Mouse (Mus musculus) MN1 (cell line): ENCODE measurements around the gene Fst.

ENCODE experiments used
- DNase-seq: peaks from one replicate; pipeline ENCODE4 v3.0.0-alpha.2; 2016; ENCODE audit warnings: low spot score

The Fst gene

GRCm38 (mm10) chr13:114458886-114459700, at the start of gene Fst:
Gene Fst (minus strand): TSS chr13:114458951.
- DNase-seq, result peak; percentile 38

DNA sequence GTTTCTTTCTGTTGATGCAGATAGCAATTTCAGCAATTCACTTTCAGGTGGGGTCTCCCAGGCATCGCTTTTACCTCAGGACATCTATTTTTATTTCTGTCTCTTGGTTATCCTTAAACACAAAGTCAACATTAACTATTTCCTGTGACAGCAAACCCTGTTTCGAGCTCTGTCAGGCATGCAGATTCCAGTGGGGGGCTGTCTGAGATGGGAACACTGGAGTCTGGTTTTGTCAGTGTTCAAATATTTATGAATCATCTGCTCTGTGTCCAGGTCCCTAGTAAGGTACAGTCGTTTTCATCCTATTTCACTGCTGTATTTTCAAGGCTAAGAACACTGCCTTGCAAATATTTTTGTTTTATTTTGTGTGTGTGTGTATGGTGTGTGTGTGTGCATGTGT, 35.1 kb upstream of the Fst start:
- DNase-seq, result no peak

- no peak for DNase-seq
Measured at GRCm38 (mm10) chr13:114488178-114488577, 29.4 kb upstream of the Fst start.

- DNase-seq, result no peak
Measured at GRCm38 (mm10) chr13:114478329-114478728, 19.6 kb upstream of the Fst start.

DNA sequence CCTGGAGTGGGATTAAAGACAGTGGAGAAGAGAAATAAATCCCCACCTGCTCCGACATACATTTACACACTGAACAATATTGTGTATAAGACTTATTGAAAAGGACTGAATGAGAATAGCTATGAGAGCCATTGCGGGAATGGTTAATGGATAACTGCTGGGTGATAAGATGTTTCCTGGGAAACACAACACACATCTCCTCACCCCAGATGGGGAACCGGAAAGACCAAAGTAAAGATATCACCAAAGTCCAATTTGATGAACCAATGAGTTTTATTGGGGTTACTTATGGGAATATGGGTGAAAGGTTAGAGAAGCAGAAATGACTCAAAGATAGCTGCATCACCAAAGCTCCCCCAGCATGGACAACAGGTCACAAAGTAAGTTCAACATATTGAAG, 11.2 kb upstream of the Fst start:
- DNase-seq, result no peak

GRCm38 (mm10) chr13:114466269-114466919, 7.6 kb upstream of the Fst start:
- DNase-seq, result no peak

DNA sequence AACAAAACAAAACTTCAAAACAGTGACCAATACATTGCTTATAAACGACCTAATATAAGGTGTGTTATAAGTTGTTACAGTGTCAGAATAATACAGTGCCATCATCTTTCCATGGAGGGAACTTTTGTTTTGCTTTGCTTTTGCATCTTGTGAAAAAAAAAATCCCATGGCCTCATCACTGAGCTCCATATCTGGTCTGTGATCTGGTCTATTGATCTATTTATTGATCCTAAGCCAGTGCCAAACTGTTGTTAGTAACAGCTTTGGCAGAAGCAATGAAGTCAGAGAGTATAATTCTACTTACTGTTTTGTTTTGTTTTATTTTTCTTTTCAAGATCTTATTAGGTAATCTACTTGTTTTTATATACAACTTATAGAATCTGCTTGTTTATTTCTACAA, 6.6 kb upstream of the Fst start:
- no peak for DNase-seq

- no peak for DNase-seq
Measured at GRCm38 (mm10) chr13:114464824-114465223, 6.1 kb upstream of the Fst start.

- no peak for DNase-seq
Measured at GRCm38 (mm10) chr13:114462548-114463408, 4.0 kb upstream of the Fst start.

- DNase-seq, result peak; percentile 81
Measured at GRCm38 (mm10) chr13:114460306-114460892, 1.6 kb upstream of the Fst start.

DNA sequence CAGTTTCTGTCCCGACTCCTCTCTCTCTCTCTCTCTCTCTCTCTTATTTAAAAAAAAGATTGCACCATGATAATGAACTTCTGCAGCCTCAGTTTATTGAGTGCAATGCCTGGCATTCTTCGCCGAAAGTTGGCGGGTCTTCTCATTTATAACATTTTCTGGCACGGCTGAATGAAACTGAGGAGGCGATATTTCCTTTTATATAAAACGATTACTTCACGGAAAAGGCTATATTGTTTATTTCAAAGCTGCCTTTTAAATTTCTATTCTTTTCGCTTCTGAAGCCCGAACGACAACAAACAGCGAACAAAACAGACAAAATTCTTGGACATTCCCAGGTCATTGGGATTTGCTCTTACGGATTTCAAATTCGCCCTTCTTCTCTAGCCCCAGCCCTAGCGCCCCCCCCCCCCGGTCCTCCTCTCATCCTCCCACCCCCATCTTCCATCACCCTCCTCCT, 980 bp upstream of the Fst start:
- DNase-seq, result peak; percentile 11

DNA sequence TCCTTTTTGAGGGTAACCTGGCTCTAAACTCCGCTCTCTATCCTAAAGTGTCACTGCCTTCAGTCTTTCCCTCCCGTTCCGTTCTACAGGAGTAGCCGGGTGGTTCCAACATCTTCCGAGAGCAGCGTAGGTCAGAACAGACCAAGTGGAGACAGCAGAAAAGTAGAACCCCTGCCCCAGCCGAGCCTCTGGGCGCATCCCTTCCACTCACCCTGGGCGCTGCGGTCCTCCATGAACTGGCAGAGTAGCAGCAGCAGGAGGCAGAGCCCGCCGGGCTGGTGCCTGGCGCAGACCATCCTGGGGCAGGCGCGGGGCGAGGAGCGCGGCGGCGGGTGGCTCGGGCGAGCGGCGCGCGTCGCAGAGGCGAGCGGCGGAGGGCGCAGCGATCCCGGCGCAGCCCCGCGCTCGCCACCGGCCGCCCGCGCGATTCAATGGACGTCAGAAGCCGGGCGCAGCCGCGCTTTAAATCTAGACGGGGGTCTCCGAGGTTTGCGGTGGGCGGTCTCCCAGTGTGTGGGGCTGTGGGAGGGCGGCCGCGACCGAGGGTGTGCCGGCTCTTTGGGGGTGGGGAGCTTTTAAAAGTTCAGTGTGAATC, 363 bp downstream of the Fst start:
- DNase-seq, result peak; percentile 78

GRCm38 (mm10) chr13:114457567-114458120, 1.1 kb downstream of the Fst start:
- no peak for DNase-seq

DNA sequence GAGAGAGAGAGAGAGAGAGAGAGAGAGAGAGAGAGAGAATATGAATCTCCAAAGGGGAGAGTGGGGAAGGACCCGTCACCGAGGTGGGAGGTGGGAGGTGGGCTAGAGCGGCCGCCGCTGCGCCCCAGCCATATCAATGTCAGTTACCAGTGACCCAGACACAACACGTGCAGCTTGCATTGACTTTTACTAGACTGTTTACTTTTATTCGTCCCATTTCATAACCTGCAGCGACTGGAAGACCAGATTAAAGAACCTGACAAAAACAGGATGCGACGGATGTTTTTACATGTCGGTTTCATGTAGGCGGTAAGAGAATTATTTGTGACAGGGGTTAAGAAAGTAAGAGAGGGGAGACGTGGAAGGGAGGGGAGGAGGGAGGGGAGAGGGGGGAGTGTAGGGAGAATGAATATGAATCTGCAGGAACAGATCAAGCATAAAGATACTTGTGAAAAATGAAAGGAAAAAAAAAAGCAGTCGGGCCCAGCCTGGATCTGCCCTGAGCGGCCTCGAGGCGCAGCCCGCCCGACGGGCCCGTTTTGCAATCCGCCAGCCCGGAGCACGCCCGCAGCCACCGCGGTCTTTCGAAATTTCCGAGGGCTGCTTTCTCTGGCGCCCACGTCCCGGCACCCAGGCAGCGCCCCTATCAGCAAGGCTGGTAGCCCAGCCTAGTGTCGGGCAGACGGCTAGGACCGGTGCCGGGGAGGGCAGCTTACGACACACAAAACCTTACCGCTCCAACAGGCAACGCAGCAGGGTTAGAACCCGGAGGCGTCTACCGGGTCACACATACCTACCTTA, 1.8 kb downstream of the Fst start:
- peak; percentile 56 for DNase-seq

GRCm38 (mm10) chr13:114456224-114456623, 2.5 kb downstream of the Fst start:
- DNase-seq, result peak; percentile 73

DNA sequence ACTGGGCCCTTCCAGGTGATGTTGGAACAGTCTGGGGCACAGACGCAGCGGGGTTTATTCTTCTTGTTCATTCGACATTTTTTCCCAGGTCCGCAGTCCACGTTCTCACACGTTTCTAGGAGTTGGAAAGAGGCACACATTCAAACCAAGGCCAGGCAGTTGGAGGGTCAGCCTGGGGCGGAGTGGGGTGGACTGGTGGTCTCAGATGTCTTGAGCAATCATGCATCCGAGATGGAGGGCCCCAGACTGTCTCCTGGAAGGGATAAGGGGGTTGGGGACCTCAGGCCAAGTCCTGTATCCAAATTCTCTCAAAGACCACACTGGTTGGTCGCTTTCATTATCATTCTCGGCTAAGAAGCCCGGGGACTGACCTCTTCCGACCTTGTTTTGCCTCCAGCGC, 3.0 kb downstream of the Fst start:
- no peak for DNase-seq

DNA sequence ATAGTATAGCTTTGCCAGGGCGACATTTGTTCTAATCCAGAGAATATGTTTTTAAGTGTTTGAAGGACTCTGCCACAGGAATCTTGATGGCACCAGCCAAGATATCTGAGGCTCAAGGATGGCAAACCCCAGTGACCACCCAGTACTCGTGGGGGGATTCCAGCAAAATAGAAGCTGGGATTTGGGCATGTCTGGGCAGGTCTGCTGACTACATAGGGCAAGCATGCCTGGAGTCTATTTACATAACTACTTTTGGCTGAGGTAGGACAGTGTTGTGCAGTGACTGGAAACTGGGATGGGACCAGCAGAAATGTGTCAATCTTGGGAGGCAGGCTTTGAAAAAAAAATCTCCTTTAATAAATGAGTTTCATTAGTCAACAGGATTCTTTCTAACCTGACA, 11.5 kb downstream of the Fst start:
- no peak for DNase-seq

GRCm38 (mm10) chr13:114432491-114432890, 26.3 kb downstream of the Fst start:
- DNase-seq, result no peak

DNA sequence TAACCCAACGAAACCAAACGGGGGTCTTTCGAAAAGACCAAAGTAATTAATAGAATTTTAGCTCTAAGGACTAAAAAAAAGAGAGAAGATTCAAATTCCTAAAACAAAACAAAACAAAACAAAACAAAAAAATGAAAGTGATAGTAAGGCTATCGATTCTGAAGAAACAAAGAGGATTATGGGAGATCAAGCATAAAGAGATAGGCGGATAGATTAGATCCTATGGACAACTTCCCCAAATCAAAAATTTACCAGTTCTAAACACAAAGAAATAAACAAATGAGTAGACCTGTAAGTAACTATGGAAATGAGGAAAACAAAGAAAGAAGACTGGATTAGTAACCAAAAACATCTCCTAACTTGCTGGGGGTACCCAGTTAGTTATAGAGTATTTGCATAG, 33.5 kb downstream of the Fst start:
- no peak for DNase-seq

DNA sequence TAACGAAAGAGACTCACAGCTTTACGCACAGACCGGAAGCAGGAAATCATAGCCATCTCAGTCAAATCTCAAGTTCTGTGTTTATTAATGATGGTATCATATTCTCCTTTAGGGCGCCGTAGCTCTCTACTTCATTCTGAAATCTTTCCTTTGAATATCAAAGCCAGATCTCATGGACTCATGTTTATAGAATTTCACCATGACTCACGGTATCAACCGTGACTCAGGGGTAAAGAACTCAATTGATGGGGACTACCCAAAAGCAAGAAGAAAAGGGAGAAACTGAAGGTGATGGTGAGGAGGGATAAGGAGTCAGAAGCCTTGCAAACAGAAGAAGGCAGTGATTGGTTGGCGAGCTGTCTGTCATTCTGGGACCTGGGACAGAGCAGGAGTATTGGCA, 38.5 kb downstream of the Fst start:
- DNase-seq, result no peak

- DNase-seq, result no peak
Measured at GRCm38 (mm10) chr13:114419364-114419763, 39.4 kb downstream of the Fst start.
